Mouse (Mus musculus) lung, postnatal 25 days (tissue): Measurements from ENCODE around the gene Neurl3.
A peak's percentile ranks its signal among the peaks of the same experiment; 100 is the strongest.

Experiments used
- DNase-seq: peaks from one replicate; pipeline ENCODE4 v3.0.0; 2022; ENCODE audit warnings: low spot score

Neurl3 gene

DNA sequence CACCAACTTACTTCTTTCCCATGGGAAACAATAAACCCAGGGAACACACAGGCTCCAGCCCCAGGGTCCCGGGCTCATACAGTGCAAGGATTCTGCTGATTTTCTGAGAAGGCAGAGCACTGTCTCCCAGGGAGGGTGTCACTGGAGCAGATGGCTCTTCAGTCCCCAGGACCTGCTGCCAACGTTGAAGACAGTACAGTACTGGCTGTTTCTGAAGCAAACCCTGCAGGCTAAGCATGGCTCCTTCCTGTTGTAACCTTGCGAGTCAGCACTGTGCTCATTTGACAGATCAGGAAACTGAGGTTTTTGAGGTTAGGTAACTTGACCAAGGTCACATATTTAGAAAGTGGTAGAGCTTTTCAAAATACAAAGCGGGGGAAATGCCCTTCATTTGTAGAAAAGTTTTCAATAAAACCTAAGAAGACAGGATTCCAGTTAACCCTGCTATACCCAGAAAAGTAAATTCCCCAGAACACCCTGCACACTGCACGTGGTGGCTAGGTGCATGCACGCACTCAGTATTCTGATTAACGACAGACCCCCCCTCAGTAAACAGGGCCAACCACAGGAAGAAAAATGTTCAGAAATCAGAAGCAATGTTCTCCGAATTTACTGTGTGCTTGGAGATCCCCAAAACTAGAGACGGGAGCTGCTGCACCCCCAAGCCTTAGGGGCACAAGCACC lies 22.1 kb upstream of the Neurl3 start:
- DNase-seq: no peak

DNA sequence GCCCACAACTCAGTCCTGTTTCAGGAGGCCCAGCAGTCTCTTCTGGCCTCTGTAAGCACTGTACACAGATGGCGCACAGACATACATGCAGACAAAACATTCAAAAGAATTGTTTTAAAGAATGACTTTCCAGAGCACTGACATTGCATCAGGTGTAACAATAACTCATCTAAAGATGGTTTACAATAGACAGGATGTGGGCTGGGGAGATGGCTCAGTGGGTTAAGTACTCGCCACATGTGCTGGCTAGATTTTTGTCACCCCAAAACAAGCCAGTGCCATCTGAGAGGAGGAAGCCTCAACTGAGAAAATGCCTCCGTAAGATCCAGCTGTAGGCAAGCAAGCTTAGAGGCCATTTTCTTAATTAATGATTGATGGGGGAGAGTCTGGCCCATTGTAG lies 19.9 kb upstream of the Neurl3 start:
- peak; percentile 26 for DNase-seq

- DNase-seq: no peak
Measured at GRCm38 (mm10) chr1:36293470-36293869, 19.0 kb upstream of the Neurl3 start.

- DNase-seq: peak; percentile 37
Measured at GRCm38 (mm10) chr1:36281849-36282248, 7.4 kb upstream of the Neurl3 start.

- DNase-seq: no peak
Measured at GRCm38 (mm10) chr1:36280938-36281337, 6.5 kb upstream of the Neurl3 start.

GRCm38 (mm10) chr1:36279202-36279601 lies 4.7 kb upstream of the Neurl3 start:
- peak; percentile 84 for DNase-seq

GRCm38 (mm10) chr1:36277267-36278060 lies 3.0 kb upstream of the Neurl3 start:
- DNase-seq: peak; percentile 83

DNA sequence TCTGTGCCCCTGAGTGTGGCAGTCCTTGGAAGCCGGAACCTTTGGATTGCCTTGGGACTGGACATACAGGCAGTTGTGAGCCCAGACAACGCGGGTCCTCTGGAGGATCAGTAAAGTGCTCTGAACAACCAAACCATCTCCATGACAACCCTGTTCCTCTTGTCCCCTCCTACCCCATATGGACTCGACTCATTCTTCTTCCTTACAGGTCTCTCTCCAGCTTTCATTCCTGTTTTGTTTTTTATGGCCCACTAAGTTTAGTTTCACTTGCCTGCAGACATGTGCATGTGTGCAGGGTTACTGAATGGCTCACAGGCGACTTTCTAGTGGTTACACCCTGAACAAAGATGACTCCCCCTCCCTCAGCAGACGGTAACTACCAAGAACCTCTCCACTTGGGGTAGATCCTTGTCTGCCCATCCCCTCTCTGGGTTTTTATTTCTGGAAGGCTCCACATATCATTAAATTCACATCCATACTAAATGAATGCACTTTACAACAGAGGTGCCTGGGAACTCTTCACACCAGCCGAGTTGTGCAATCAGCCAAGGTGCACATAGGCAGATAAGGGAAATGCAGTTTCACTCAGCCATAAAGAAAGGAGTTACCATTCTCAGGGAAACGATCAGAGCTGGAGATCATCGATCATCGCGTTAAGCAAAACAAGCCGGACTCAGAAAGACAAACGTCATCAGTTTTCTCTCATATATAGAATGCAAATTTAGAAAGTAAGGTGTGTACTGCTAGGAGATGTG lies 1.3 kb upstream of the Neurl3 start:
- no peak for DNase-seq

DNA sequence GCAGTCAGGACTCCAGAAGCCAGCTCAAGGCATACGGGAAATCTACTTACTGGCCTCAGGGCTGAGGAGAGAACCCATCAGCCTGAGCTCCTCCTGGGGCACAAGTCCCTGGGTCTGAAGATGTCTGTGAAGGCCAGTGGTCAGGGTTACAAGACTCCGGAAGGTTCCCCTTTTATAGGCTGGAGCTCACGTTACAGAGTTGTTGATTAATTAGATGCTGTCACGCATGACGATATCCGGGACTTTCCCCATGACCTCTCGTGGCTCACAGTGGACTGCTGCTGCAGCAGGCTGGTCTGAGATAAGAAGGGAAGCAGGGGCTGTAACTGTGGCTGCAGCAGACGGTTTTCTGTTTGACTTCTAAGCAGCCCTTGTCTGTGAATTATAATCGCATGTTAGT lies 1.2 kb downstream of the Neurl3 start:
- peak; percentile 79 for DNase-seq

DNA sequence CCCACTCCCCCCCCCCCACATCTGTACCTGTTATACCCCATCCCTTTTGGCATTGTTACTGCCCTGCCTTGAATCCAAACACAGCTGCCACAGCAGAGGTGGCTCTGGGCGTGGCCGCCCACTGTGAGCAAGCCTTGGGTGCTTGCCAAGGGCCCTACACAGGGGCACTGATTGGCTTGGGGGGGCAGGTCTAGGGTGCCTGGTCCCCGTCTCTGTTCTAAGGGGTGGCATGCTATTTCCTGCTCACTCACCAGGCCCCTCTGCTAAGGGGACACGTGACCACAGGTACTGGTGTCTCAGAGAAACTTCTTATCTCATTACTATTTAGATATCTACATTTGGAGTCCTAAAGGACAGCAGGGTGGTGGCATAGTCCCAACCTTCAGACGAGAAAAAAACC lies 1.9 kb downstream of the Neurl3 start:
- peak; percentile 67 for DNase-seq

DNA sequence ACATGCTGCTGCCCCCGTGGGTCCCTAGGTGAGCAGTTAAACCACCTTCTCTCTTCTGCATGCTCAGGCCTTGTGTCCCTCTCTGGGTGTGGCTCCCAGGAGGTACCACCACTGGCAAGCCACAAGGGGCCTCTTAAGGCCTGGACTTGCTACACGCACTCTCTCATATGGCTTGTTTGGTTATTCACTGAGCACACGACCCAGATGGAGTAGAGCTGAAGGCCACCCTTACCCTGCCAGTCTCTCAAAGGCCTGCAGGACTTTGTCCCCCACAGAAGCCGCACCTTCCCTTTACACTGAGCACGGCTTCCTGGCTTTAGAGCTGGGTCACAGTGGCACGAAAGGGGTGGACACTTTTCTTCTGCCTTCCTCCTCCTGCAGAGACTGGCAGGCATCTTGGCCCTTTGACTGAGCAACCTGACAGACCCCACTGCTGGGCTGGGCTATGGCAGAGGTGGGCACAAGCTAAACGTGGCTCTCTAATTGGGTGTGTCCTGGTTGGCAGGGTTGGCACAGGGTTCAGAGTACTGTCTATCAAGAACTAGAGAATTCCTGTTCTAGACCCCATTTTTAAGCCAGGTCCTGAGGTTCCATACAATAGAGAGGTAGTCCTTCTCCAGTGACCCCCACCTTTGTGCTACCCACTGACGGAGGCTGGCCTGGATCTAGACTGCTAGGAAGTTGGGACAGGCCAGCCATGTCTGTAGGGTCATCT lies 2.8 kb downstream of the Neurl3 start:
- DNase-seq: no peak

DNA sequence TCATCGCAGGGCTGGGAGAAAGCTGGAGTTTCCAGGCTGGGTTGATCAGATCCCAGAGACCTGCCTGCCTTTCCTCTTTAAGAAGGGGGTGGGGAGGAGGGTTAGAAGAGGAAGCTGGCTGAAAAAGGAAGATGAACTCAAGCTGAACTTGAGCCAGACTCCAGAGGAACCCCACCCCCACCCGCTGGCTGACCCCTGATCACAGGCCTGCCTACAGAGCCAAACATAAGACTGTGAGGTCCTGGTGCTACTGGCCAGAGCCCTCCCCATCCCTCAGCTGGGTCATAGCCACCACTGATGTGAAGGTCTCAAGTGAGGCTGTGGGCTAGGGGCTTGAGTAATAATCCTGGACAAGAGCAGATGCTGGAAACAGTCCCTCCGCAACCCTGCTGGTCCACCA lies 3.8 kb downstream of the Neurl3 start:
- peak; percentile 36 for DNase-seq

GRCm38 (mm10) chr1:36269121-36269795 lies 5.2 kb downstream of the Neurl3 start:
- DNase-seq: no peak

DNA sequence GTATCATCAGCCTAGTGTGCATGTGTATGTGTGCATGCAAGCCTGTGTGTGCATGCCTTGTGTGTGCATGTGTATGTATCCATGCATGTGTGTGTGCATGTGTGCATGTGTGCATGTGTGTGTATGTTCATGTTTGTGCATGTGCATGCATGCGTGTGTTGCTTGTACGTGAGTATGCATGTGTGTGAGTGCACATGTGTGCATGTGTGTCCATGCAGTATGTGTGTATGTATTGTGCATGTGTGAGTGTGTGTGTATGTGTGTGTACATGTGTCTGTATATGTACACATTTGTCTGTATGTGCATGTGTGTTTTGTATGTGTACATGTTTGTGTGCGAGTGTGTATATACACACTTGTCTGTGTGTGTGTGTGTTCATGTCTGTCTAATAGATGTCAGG lies 6.9 kb downstream of the Neurl3 start:
- no peak for DNase-seq

- DNase-seq: no peak
Measured at GRCm38 (mm10) chr1:36266293-36266692, 8.2 kb downstream of the Neurl3 start.

- peak; percentile 86 for DNase-seq
Measured at GRCm38 (mm10) chr1:36263833-36264488, 10.5 kb downstream of the Neurl3 start.

DNA sequence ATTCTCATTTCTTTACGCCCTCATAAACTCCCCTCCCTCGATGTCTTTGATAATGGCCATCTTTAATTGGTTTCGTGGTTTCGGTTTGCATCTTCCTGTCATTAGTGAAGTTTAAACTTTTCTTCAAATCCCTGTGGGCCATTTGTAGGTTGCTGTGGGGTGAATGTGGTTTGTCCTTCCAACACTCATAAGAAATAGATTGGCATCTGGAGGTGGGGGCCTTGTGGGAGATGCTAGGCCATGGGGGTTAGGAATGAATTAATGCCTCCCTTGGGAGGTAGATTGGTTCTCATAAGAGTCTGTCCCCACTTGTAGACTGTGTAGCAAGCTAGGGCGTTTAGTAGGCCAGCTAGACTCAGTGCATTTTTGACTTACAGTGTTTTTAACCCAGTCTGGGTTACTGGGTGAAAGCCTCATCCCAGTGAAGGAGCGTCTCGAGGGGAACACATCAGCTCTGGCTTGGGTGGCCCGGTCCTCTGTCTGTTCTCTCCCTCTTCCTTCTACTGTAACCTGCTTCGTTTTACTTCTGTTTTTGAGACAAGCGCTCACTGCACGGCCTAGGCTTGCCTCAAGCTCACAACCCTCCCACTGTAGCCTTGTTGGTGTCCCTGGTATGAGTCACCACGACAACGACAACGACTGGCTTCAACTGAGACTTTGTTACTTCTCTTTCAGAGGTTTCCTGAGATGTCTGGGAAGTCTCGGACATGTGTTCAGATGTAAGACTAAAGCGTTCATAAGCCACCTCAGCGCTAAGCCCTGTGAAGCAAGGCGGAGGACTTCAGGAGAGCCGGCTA lies 12.6 kb downstream of the Neurl3 start:
- peak; percentile 58 for DNase-seq

DNA sequence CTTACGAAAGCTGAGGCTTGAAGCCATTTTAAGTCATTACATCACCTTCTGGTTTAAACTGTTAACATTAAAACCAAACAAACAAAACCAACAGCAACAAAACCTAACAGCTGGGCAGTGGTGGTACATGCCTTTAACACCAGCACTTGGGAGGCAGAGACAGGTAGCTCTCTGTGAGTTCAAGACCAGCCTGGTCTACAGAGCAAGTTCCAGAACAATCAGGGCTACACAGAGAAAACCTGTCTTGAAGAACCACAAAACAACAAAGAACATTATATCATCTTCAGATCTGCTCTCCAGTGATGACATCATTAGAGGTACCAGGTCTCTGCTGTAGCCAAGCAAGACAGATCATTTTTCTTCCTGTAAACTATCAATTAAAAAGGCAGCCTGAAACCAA lies 14.1 kb downstream of the Neurl3 start:
- DNase-seq: no peak

DNA sequence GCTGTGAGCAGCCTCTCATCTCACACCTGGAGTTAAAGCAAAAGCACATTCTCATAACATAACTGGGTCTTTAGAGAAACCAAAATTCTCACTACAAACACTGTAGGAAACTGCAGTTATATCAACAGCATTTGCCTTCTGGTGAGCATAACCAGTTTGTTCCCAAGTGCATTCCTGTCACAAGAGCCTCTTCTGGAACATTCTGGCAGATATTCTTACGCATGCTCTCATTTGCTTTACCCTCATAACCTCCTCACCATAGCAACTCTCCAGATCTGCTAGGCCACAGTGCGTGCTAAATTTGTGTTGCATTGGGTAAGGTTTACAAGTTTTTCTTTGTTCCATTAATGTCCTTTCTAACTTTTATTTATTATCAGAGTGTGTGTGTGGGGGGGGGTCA lies 15.2 kb downstream of the Neurl3 start:
- DNase-seq: no peak

GRCm38 (mm10) chr1:36258631-36259030 lies 15.8 kb downstream of the Neurl3 start:
- DNase-seq: no peak
